Mouse (Mus musculus) cortical plate, adult 2 months (tissue): ENCODE data around the gene Prtn3. TPM values are rescaled to one million over a fixed set of nuclear protein-coding genes. Genes with fewer than 3 reads are reported as not detected.

Experiments
- H3K27ac ChIP-seq: fragments of 200-500 bp; 2 replicates; pipeline ENCODE4 v1.5.1; 2012; ENCODE audit warnings: low read length, control low read depth, inconsistent platforms; ENCODE audit not compliant: insufficient read depth
- H3K4me1 ChIP-seq: fragments of 200-500 bp; 2 replicates; pipeline ENCODE4 v1.6.1; 2011; ENCODE audit warnings: low read length; ENCODE audit not compliant: control insufficient read depth, insufficient read depth
- H3K4me3 ChIP-seq: fragments of 200-500 bp; 2 replicates; pipeline ENCODE4 v1.5.1; 2011; ENCODE audit warnings: mild to moderate bottlenecking, low read length, control low read depth; ENCODE audit not compliant: insufficient read depth
- CTCF ChIP-seq: fragments of 200-500 bp; IDR thresholded peaks from 2 replicates; pipeline ENCODE4 v1.5.1; 2011; ENCODE audit warnings: mild to moderate bottlenecking, control low read depth, low read length; ENCODE audit not compliant: insufficient read depth; ENCODE audit errors: extremely low read depth
- POLR2A ChIP-seq: fragments of 200-500 bp; IDR thresholded peaks from 2 replicates; pipeline ENCODE4 v1.6.1; 2011; ENCODE audit warnings: mild to moderate bottlenecking, low read length, control low read depth; ENCODE audit not compliant: insufficient read depth; ENCODE audit errors: extremely low read depth
- polyA plus RNA-seq: library from polyadenylated mRNA; depleted of rRNA; stranded (reverse); fragments of >200 nt; gene quantifications from 2 replicates; pipeline ENCODE4 v1.2.3, GENCODE M21; 2012

Gene Prtn3
- polyA plus RNA-seq, 1 experiment: 4.3 TPM

- Histone ChIP-seq H3K4me3 (peak overlapping the region; percentile 86), H3K4me1 (peaks cover 23% of the 10 kb centered on the region)
- TF ChIP-seq POLR2A (no peak), CTCF (no peak)
Measured at GRCm38 (mm10) chr10:79854801-79855541, 19.3 kb upstream of the Prtn3 start.

DNA sequence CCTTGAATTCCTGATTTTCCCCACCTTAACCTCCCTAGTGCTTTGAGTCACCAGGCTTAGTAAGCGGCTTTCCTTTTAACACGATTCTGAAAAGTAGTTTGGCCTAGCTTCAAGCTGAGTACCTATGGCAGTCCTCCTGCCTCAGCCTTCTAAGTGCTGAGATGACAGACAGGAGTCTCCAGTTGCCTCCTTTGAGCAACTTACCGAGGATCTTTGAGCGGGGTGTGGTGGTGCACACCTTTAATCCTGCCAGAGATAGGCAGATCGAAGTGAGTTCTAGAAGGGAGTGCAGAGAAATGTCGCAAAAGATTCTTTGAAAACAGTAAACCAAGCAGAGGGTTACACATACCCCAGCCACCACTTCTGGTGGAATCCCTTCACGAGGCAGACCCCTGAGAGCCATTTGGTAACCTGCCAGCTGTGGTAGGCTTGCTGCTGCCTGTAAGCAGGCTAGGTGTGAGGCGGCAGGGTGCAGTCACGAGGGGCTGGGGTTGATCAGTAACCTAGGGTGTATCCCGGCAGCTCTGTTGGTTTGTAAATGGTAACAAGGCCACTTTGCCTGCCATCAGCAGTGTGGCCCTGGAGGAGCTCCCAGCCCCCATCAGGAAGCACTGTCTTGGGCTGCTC, 18.6 kb upstream of the Prtn3 start:
- Histone ChIP-seq H3K4me3 (peak overlapping the region; percentile 86), H3K27ac (peak overlapping the region; percentile 47), H3K4me1 (peaks cover 23% of the 10 kb centered on the region)
- TF ChIP-seq POLR2A: no peak
- TF ChIP-seq CTCF: no peak

More at GRCm38 (mm10) chr10:79854801-79855541, 19.3 kb upstream of the Prtn3 start:
- peak overlapping the region; percentile 92 for H3K27ac ChIP-seq

- peak overlapping the region; percentile 86 for H3K4me3 ChIP-seq
- TF ChIP-seq POLR2A: no peak
- TF ChIP-seq CTCF: no peak
- H3K4me1 ChIP-seq: peaks cover 23% of the 10 kb centered on the region
- no peak overlapping the region for H3K27ac ChIP-seq
Measured at GRCm38 (mm10) chr10:79856280-79856679, 18.0 kb upstream of the Prtn3 start.

- Histone ChIP-seq H3K4me1 (peaks cover 21% of the 10 kb centered on the region), H3K27ac (no peak overlapping the region), H3K4me3 (peak overlapping the region; percentile 86)
- TF ChIP-seq CTCF (no peak), POLR2A (no peak)
Measured at GRCm38 (mm10) chr10:79856704-79857451, 17.4 kb upstream of the Prtn3 start.

- H3K27ac ChIP-seq: no peak overlapping the region
- TF ChIP-seq CTCF (no peak), POLR2A (no peak)
- peak overlapping the region; percentile 86; the same call in 1 of the 2 replicates for H3K4me3 ChIP-seq
- peaks cover 21% of the 10 kb centered on the region for H3K4me1 ChIP-seq
Measured at GRCm38 (mm10) chr10:79857452-79857811, 16.8 kb upstream of the Prtn3 start.

DNA sequence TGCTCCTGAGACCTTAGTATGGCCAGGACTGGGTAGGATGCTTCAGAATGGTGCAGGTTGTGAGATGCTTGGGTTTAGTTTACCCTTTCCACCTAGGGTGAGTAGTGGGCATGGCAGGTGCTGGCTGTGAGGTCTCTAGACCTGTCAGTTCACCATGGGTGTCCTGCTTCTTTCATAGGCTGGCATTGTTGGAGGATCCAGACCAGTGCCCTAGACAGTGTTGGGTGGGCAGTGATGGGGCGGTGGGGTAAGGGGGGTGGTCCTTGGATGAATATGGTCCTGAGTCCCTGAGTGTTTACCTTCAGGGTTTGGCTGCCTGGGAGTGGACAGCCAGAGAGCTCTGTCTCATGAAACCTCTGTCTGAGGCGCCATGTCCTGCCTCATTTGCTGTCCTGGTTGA, 16.4 kb upstream of the Prtn3 start:
- Histone ChIP-seq H3K27ac (no peak overlapping the region), H3K4me1 (peaks cover 17% of the 10 kb centered on the region), H3K4me3 (no peak overlapping the region; the same call in 1 of the 2 replicates)
- TF ChIP-seq CTCF: no peak
- TF ChIP-seq POLR2A: no peak

DNA sequence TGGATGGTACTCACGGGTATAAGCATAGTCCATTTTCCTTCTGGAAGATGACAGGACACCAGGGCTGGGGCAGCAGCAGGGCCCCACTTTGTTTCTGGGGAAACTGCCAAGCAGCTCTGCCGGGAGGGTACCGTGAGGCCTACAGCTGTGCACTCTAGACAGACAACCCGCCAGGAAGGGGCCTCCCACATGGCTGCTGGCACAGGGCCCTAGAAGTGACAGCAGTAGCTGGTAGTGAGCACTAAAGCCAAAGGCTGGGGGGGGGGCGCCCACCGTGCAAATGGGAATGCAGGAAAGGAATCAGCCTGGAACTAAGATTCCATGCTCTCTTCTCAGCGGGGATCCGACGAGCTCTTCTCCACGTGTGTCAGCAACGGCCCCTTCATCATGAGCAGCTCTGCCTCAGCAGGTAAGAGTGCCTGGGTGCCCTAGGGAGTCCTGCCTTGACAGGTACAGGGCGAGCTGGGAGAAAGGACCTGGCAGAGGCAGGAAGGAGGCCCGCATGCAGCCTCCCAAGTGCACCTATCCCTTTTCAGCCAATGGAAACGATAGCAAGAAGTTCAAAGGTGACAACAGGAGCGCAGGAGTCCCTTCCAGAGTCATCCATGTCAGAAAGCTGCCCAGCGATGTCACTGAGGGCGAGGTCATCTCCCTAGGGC, 15.7 kb upstream of the Prtn3 start:
- Histone ChIP-seq H3K4me1 (peaks cover 14% of the 10 kb centered on the region), H3K27ac (no peak overlapping the region), H3K4me3 (no peak overlapping the region)
- no peak for TF ChIP-seq POLR2A

DNA sequence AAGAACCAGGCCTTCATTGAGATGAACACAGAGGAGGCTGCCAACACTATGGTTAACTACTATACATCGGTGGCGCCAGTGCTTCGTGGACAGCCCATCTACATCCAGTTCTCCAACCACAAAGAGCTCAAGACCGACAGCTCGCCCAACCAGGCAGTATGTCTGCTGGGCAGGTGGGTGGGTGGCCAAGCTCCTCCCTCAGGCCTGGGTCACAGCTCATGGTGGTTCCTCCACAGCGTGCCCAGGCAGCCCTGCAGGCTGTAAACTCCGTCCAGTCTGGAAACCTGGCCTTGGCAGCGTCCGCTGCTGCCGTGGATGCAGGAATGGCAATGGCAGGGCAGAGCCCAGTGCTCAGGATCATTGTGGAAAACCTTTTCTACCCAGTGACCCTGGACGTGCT, 15.2 kb upstream of the Prtn3 start:
- TF ChIP-seq POLR2A (no peak), CTCF (no peak)
- H3K4me1 ChIP-seq: peaks cover 14% of the 10 kb centered on the region
- H3K4me3 ChIP-seq: no peak overlapping the region
- no peak overlapping the region for H3K27ac ChIP-seq

DNA sequence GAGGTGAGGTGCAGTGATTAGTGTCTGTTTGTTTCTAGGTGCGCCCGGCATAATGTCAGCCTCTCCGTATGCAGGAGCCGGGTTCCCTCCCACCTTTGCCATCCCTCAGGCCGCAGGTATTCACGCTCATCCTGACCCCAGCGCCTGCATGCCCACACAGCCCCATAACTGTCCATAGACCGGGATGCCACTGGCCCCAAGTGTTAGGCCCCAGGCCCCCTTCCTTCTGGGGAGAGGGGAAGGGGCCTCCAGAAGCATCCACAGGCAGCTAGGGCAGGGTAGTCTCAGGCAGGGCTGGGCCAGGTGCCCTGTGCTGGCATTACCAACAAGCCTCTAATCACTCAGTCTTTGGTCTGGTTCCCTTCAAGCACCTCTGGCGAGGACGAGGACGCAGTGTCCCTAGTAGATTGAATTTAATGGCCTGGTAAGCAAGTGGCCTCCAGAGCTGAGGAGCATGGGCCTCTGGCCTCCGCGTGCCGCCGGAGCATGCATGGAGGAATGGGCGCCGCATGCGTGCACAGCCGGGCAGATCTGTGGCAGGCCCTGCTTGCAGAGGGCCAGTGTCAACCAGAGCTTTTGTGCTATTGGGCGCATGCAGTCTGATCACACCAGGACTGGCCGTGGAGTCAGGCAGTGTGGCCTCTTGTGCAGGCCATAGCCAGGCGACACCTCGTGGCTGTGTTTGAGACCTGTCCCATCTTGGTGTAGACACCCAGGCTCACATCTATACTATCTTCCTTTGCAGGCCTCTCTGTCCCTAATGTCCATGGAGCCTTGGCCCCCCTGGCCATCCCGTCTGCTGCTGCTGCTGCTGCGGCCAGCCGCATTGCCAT, 14.0 kb upstream of the Prtn3 start:
- H3K27ac ChIP-seq: no peak overlapping the region

More for the DNA sequence above, 14.0 kb upstream of the Prtn3 start:
- TF ChIP-seq CTCF: no peak
- TF ChIP-seq POLR2A: no peak
- no peak overlapping the region for H3K4me3 ChIP-seq
- H3K4me1 ChIP-seq: peaks cover 16% of the 10 kb centered on the region
